Mouse (Mus musculus) forebrain, embryonic 10.5 days (tissue): Measurements from ENCODE around the gene Opcml. TPM values are rescaled to one million over a fixed set of nuclear protein-coding genes. Genes with fewer than 3 reads are reported as not detected.
A peak's percentile ranks its signal among the peaks of the same experiment; 100 is the strongest.

Experiments
- DNase-seq: peaks from one replicate; pipeline ENCODE4 v3.0.0-alpha.2; 2017; ENCODE audit warnings: low spot score; ENCODE audit errors: extremely low spot score
- H3K27ac ChIP-seq: fragments of 300-500 bp; sonication (generic); 2 replicates; pipeline ENCODE4 v1.5.1; 2016; ENCODE audit warnings: mild to moderate bottlenecking
- H3K27me3 ChIP-seq: fragments of 300-500 bp; sonication (generic); 2 replicates; pipeline ENCODE4 v1.6.1; 2016; ENCODE audit warnings: mild to moderate bottlenecking; ENCODE audit not compliant: poor library complexity, severe bottlenecking
- H3K36me3 ChIP-seq: fragments of 300-500 bp; sonication (generic); replicated peaks from 2 replicates; pipeline ENCODE4 v1.6.1; 2016; ENCODE audit warnings: mild to moderate bottlenecking, moderate library complexity
- H3K4me1 ChIP-seq: fragments of 300-500 bp; sonication (generic); 2 replicates; pipeline ENCODE4 v1.6.1; 2016
- H3K4me3 ChIP-seq: fragments of 300-500 bp; sonication (generic); 2 replicates; pipeline ENCODE4 v1.5.1; 2016; ENCODE audit warnings: mild to moderate bottlenecking, moderate library complexity
- H3K9me3 ChIP-seq: fragments of 300-500 bp; sonication (generic); 2 replicates; pipeline ENCODE4 v1.6.1; 2016; ENCODE audit warnings: mild to moderate bottlenecking, moderate library complexity
- WGBS: fragments of 180-500 bp; shearing (Covaris S2); methylation state at CpG from one replicate; pipeline ENCODE4 v1.1.7; 2016; 5-methylcytosine and 5-hydroxymethylcytosine counted together
- polyA plus RNA-seq: library from polyadenylated mRNA; unstranded; fragments of >200 nt; fragmentation: Nextera tagmentation; extraction: Ambion mirVana; gene quantifications from 2 replicates; pipeline ENCODE4 v1.2.1, GENCODE M21; 2016

Opcml gene
- polyA plus RNA-seq, result 1.1 and 1.4 TPM in 2 replicates

DNA sequence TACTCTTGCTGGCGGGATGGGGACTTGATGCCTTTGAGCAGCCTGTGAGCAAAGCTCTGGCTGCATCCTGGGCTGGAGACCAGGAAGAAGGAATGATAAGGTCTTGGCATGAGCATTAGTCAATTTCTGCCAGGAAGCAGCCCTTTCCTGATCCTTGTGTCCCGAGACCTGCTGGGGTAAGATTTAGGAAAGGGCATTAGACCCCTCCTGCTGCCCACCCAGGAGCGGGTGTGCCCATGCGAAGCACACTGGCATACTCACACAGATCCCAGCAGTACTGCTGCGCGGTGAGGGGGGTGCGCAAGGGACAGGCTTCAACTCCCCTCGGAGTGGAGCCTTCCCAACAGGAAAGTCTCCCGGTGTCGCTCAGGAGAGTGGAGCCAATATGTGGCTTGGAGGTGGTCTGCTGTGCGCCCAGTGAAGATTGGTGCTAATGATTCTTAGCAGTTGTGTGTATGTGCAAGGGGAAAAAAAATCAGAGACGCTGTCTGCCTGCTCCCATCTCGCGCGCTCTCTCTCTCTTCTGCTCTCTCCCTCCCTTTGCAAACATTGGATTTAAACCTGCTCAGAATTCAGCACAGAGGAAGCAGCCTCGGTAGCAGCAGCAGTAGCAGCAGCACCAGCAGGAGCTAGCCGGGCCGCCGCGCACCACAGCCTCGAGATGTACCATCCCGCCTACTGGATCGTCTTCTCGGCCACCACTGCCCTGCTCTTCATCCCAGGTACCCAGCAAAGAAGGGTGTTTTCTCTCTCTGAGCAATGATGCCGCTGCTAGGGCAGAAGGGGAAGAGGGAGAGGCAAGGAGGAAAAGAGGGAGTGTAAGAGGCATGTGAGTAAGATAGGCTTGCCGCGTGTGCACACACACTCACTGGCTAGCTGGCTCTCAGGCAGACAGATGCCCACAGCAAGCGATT lies at the start of gene Opcml:
Opcml (plus strand) TSS at position 51 of the 914 bp plus-strand sequence.
- Histone ChIP-seq H3K4me1 (peaks cover 13% of the 10 kb centered on the region), H3K4me3 (peak within 1 kb of the TSS; percentile 56), H3K9me3 (no peaks in the 10 kb centered on the region), H3K36me3 (no peaks in the 10 kb centered on the region), H3K27me3 (peaks cover 53% of the 10 kb centered on the region), H3K27ac (peak within 1 kb of the TSS; percentile 63)
- under 1% methylated on average over 28 of the region's 28 CpGs for WGBS
- DNase-seq, result peak; percentile 53

DNA sequence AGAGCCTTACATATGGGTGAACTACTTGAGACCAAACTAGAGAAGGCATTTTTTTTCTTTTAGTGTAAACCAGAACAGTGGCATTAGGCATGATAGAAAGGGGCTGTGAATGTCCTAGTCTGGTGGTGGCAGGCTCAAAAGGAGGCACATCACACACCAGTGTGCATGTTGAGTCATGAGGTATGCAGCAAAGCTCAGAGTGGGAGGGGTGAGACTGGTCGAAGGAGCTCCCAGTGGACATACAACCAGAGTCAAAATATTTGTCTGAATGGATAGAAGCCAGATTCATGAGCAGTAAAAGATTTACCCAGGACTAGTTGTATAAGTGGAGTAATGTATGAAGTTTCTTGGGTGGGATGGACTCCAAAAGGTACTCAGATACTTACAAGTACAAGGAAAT lies 31.9 kb upstream of the Opcml start:
- DNase-seq, result no peak
- 81% methylated on average over 1 of the region's 1 CpGs for WGBS
- Histone ChIP-seq H3K4me1 (no peaks in the 10 kb centered on the region), H3K27me3 (no peaks in the 10 kb centered on the region), H3K9me3 (no peaks in the 10 kb centered on the region), H3K27ac (no peak overlapping the region), H3K36me3 (no peaks in the 10 kb centered on the region), H3K4me3 (no peak overlapping the region)

DNA sequence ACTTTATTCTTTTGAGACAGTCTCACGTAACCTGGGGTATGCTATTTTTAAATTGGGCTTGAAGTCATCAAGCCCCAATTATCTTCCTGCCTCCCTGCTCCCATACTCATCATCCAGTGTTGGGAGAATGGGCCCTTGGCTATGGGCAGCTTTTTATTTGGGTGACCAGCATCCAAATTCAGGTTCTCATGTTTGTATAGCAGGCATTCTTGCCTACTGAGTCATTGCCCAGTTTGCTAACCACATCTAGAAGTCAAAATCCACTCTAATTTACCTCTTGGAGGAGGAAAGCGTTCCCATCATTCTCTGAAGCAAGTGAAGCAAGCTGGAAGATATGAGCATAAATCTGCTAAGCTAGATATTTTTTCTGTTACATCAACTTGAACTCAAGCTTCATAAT lies 29.4 kb upstream of the Opcml start:
- H3K9me3 ChIP-seq, result no peaks in the 10 kb centered on the region
- H3K27ac ChIP-seq, result no peak overlapping the region
- no peaks in the 10 kb centered on the region for H3K27me3 ChIP-seq
- H3K4me1 ChIP-seq, result no peaks in the 10 kb centered on the region
- 91% methylated on average over 2 of the region's 2 CpGs for WGBS
- DNase-seq, result no peak
- no peak overlapping the region for H3K4me3 ChIP-seq
- H3K36me3 ChIP-seq, result no peaks in the 10 kb centered on the region

DNA sequence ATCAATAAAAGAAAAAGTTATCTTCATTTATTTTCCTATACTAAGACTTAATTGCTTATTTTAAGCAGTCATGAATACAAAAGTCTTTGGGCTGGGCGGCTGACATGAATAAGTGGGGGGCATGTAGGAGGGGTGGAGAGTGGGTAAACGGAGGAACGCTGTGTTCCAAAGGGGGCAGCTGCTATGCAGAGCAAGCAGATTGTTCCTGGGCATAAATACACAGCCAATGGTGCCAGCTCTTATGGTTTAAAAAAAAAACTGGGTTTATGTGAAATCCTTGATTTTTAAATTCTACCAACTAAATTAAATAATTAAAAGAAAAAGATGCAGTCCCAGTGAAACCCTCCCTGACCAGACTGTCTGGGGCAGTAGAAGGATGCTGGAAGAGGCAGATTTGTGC lies 24.1 kb upstream of the Opcml start:
- no peaks in the 10 kb centered on the region for H3K27me3 ChIP-seq
- no peak overlapping the region for H3K27ac ChIP-seq
- H3K9me3 ChIP-seq, result no peaks in the 10 kb centered on the region
- no peak overlapping the region for H3K4me3 ChIP-seq
- 91% methylated on average over 3 of the region's 3 CpGs for WGBS
- H3K36me3 ChIP-seq, result no peaks in the 10 kb centered on the region
- no peak for DNase-seq
- no peaks in the 10 kb centered on the region for H3K4me1 ChIP-seq

DNA sequence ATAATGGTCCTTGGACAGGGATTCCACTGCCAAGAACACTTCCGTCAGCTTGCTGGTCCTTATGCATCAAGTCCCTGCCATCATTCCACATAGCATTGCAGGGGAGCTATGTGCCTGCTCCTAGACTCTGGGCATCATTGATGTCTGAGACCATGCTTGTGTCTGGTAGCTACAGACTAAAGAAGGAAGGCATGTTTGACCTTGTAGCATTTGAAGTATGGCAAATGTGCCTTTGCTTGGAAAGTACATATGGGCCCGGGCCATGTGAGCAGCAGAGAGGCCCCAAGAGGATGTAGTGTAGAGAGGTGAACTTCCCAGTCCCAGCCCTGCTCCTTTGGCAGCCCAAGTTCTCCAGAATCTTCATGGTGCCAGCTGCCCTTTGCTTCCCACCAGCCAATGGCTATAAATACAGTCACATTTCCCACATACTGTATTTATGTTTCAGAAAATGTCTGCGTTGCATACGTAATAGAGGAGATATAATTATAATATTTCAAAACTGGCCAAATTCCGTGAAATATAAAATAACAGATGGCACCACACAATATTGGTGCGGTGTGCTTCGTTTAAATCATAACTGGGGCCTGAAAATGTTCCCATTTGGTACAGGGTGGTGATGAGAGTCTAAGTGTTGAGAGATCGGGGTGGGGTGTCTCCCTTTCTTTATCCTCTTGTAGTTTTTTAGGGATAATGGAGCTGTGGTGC lies 23.2 kb upstream of the Opcml start:
- Histone ChIP-seq H3K4me1 (no peaks in the 10 kb centered on the region), H3K9me3 (no peaks in the 10 kb centered on the region), H3K4me3 (no peak overlapping the region), H3K27ac (no peak overlapping the region), H3K27me3 (no peaks in the 10 kb centered on the region), H3K36me3 (no peaks in the 10 kb centered on the region)
- 94% methylated on average over 8 of the region's 8 CpGs for WGBS
- DNase-seq, result no peak

DNA sequence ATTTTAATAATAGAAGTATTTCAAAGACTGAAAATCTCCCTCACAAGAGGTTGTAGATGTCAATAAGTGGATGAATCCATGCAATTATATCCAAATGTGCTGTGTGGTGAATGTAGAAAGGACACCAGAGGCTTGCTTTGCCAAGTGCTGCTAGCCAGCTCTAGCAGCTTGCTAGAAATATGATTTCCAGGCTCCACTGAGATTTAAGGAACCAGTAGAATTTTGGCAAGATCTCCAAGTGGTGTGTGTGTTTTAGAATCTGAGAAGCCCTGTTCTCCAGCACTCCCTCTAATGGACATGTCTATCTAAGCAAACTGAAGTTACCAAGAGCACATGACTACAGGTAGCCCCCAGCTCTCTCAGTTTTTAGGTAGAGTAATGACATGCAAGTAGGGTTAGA lies 21.8 kb upstream of the Opcml start:
- H3K4me1 ChIP-seq, result no peaks in the 10 kb centered on the region
- H3K36me3 ChIP-seq, result no peaks in the 10 kb centered on the region
- H3K4me3 ChIP-seq, result no peak overlapping the region
- H3K27ac ChIP-seq, result no peak overlapping the region
- H3K9me3 ChIP-seq, result no peaks in the 10 kb centered on the region
- H3K27me3 ChIP-seq, result no peaks in the 10 kb centered on the region
- DNase-seq, result no peak

DNA sequence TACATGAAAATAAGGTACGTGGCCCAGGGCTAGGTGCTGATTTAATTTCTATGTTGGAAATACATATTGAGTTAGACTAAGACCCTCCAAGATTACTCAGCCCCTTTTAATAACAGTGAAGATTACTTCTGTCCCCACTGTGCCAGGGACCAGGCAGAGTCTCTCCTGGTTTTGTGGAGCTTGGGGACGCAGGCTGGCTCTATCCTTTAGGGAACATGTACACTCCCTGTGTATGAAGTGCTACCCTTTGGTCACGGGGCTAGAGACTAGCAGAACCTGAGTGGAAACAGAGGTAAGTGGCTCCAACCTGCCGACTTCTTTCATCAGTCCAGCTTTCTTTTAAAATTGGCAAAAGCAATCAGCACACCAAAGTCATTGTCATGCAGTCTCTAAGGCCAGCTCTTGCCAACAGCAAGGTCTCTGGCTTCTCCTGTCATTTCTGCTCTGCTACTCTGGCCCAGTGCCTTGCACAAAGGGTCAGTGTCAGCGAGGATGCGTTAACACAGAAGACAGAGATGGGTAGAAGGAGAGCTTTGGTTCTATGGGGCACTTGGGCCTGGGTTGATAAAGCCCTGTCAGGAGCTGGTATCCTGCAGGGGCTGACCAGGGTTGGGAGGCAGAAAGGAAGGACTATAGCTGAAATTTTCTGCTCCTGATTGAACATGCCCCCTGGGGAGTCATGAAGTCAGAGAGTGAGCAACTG lies 9.1 kb upstream of the Opcml start:
- WGBS, result 63% methylated on average over 6 of the region's 6 CpGs
- H3K36me3 ChIP-seq, result no peaks in the 10 kb centered on the region
- H3K4me1 ChIP-seq, result peaks cover 22% of the 10 kb centered on the region
- H3K9me3 ChIP-seq, result no peaks in the 10 kb centered on the region
- peak overlapping the region; percentile 59; the same call in 1 of the 2 replicates for H3K27ac ChIP-seq
- no peak for DNase-seq
- H3K4me3 ChIP-seq, result no peak overlapping the region
- H3K27me3 ChIP-seq, result no peaks in the 10 kb centered on the region

DNA sequence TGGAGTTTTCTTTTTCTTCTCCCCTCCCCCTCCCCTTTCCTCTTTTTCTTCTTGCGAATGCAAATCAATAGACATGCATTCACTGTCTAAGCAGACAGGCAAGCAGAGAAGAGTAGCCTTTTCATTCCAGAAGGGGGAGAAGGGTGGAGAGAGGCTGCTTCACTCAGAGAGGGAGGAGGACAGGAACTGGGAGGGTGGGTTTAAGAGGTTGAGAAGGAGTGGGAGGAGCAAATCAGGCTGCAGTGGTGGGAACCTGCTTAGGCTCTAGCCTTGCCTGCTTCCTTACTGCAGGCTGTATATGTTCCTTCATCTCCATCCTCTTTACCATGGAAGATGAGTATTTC lies 8.6 kb upstream of the Opcml start:
- Histone ChIP-seq H3K4me3 (no peak overlapping the region), H3K36me3 (no peaks in the 10 kb centered on the region)
- peak; percentile 20 for DNase-seq

DNA sequence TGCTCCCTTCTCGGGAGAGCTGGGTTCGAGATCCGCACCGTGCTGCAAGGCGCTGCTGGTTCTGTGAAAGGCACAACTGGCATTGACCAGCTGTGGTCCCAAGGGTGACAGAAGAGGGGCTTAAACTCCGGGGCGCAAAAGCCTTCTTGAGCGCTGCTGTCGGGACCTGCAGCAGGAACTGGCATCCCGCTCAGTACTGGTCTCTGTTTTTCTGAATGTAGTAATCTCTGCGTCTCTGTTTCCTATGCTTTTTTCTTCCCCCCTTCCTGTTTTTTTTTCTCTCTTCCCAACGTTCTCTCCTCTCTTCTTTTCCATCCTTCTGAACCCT lies 1.0 kb downstream of the Opcml start:
- Histone ChIP-seq H3K36me3 (no peaks in the 10 kb centered on the region), H3K9me3 (no peaks in the 10 kb centered on the region), H3K4me3 (peak overlapping the region; percentile 56), H3K4me1 (peaks cover 13% of the 10 kb centered on the region), H3K27ac (peak overlapping the region; percentile 63; the same call in 1 of the 2 replicates), H3K27me3 (peaks cover 53% of the 10 kb centered on the region)
- WGBS, result 3% methylated on average over 12 of the region's 12 CpGs
- no peak for DNase-seq

More for the DNA sequence above, 8.6 kb upstream of the Opcml start:
- WGBS, result 0% methylated on average over 1 of the region's 1 CpGs
- Histone ChIP-seq H3K27ac (peak overlapping the region; percentile 59), H3K27me3 (no peaks in the 10 kb centered on the region), H3K9me3 (no peaks in the 10 kb centered on the region), H3K4me1 (peaks cover 22% of the 10 kb centered on the region)

DNA sequence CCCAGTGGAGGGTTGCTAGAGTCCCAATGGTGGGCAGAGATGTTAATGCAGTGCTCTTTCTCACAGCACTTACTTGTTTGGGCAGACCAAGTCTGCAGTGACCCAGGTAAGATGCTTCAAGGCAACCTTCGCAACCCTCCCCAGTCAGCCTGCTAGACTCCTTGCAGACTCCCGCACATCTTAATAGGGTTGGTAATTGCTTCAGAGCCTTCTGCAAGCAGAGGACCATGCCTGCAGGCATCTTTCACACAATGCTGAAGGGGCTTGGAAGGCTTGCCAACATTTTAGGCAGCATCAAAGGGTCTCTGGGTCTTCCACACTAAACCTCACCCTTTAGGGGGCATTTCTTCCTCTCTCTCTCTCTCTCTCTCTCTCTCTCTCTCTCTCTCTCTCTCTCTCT lies 1.7 kb downstream of the Opcml start:
- no peaks in the 10 kb centered on the region for H3K36me3 ChIP-seq
- DNase-seq, result no peak
- H3K4me3 ChIP-seq, result no peak overlapping the region
- WGBS, result 27% methylated on average over 2 of the region's 2 CpGs
- H3K27ac ChIP-seq, result no peak overlapping the region
- no peaks in the 10 kb centered on the region for H3K9me3 ChIP-seq
- peaks cover 13% of the 10 kb centered on the region for H3K4me1 ChIP-seq
- peaks cover 53% of the 10 kb centered on the region for H3K27me3 ChIP-seq

DNA sequence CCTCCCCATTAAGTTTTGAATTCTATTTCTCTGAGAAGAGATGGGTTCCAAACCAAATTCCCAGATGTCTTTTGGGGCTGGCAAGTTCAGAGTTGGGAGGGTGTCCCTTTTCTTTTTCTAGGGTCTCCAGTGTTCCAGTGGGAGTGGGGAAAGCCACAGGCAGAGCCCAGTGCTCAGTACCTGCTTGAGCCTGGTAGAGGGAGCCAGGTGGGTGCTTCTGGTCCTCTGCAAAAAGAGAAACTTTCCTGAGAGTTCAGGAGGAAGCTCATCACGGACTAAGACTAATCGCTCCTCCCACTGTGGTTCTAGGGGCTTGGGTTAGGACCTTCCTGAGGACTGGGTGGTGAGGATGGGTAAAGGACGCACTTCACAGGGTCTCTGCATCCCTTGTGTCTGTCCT lies 2.4 kb downstream of the Opcml start:
- H3K27ac ChIP-seq, result no peak overlapping the region
- H3K27me3 ChIP-seq, result peaks cover 53% of the 10 kb centered on the region
- peaks cover 13% of the 10 kb centered on the region for H3K4me1 ChIP-seq
- no peaks in the 10 kb centered on the region for H3K9me3 ChIP-seq
- no peak for DNase-seq
- WGBS, result 63% methylated on average over 3 of the region's 3 CpGs
- H3K36me3 ChIP-seq, result no peaks in the 10 kb centered on the region
- no peak overlapping the region for H3K4me3 ChIP-seq

DNA sequence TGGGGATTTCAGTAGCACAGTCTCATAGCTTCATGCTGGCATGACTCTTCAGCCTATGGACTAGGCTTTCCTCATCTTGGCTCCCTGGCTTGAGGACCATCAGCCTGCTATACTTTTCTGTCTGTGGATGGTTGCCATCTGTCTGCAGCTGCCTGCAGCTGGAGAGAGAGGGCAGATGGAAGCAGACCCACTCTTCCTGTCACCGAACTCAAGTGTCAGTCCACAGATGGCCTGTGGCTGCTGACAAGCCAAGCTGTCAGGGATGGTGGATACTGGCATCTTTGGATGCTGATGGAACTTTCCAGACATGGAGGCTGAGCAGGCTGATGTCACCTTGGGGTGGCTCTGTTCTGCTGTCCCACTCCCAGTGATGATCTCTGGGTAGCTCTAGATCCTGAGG lies 6.0 kb downstream of the Opcml start:
- Histone ChIP-seq H3K4me3 (no peak overlapping the region), H3K27me3 (peaks cover 25% of the 10 kb centered on the region), H3K36me3 (no peaks in the 10 kb centered on the region), H3K9me3 (no peaks in the 10 kb centered on the region; the same call in 1 of the 2 replicates), H3K4me1 (peaks cover 2% of the 10 kb centered on the region), H3K27ac (no peak overlapping the region)
- no peak for DNase-seq
- 94% methylated on average over 1 of the region's 1 CpGs for WGBS

DNA sequence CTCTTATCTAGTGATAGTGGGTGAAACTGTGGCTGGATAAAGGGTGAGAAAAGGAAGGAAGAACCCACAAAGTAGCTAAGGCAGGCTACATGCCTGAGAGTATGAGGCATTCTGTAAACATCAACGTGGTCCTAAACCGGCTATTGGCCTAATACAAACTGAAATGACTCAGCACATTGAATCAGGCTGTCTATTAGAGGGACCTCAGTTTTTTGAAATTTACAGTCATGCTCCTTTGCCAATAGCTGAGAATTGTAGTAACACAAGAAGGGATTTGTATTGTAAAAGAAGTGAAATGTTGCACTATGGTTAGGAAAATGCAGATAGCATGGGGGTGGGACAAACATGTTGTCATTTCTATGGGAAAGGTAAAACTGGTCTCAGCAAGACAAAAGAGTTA lies 10.4 kb downstream of the Opcml start:
- 89% methylated on average over 2 of the region's 2 CpGs for WGBS

More for the DNA sequence above, 10.4 kb downstream of the Opcml start:
- no peak for DNase-seq
- no peaks in the 10 kb centered on the region; the same call in 1 of the 2 replicates for H3K9me3 ChIP-seq
- H3K27me3 ChIP-seq, result no peaks in the 10 kb centered on the region
- no peak overlapping the region for H3K4me3 ChIP-seq
- no peaks in the 10 kb centered on the region for H3K36me3 ChIP-seq
- no peaks in the 10 kb centered on the region for H3K4me1 ChIP-seq
- no peak overlapping the region for H3K27ac ChIP-seq
